Mouse (Mus musculus) embryonic fibroblast, embryonic 13.5 days (primary cell): ENCODE measurements at regions not wholly inside any gene's neighbourhood (a gene's known extent, or its start where the extent isn't known, plus 50 kb on each side); places are given as distances from the start of the nearest gene placed in this dataset.

Experiments
- H3K27ac ChIP-seq: 2 replicates; pipeline ENCODE4 v1.5.1; 2012; ENCODE audit warnings: low read length, control low read depth, inconsistent platforms; ENCODE audit not compliant: insufficient read depth
- H3K4me1 ChIP-seq: 2 replicates; pipeline ENCODE4 v1.6.1; 2011; ENCODE audit warnings: low read length; ENCODE audit not compliant: control insufficient read depth, insufficient read depth
- H3K4me3 ChIP-seq: 2 replicates; pipeline ENCODE4 v1.5.1; 2011; ENCODE audit warnings: mild to moderate bottlenecking, control low read depth, low read length; ENCODE audit not compliant: insufficient read depth
- CTCF ChIP-seq: IDR thresholded peaks from 2 replicates; pipeline ENCODE4 v1.5.1; 2011; ENCODE audit warnings: mild to moderate bottlenecking, control low read depth, low read length, moderate library complexity, borderline replicate concordance; ENCODE audit not compliant: insufficient read depth
- POLR2A ChIP-seq: IDR thresholded peaks from 2 replicates; pipeline ENCODE4 v1.6.1; 2011; ENCODE audit warnings: low read depth, mild to moderate bottlenecking, control low read depth, low read length, moderate library complexity

- H3K4me1 ChIP-seq = no peaks in the 10 kb centered on the region
- H3K4me3 ChIP-seq = no peak overlapping the region
- H3K27ac ChIP-seq = no peak overlapping the region
- TF ChIP-seq POLR2A (no peak), CTCF (no peak)
Observed at GRCm38 (mm10) chr15:62952487-62953214, 892.3 kb downstream of the Gsdmc2 start.

- Histone ChIP-seq H3K4me3 (no peak overlapping the region), H3K4me1 (peaks cover 3% of the 10 kb centered on the region)
- no peak for TF ChIP-seq CTCF
- no peak for TF ChIP-seq POLR2A
Observed at GRCm38 (mm10) chr15:62939416-62939815, 905.6 kb downstream of the Gsdmc2 start.

GRCm38 (mm10) chr15:62937756-62938155 lies 907.2 kb downstream of the Gsdmc2 start:
- Histone ChIP-seq H3K27ac (no peak overlapping the region), H3K4me1 (peaks cover 4% of the 10 kb centered on the region), H3K4me3 (no peak overlapping the region)
- TF ChIP-seq POLR2A (no peak), CTCF (no peak)

More at GRCm38 (mm10) chr15:62939416-62939815, 905.6 kb downstream of the Gsdmc2 start:
- no peak overlapping the region for H3K27ac ChIP-seq

GRCm38 (mm10) chr15:62934522-62935189 lies 910.3 kb downstream of the Gsdmc2 start:
- H3K27ac ChIP-seq = peak overlapping the region; percentile 40; the same call in 1 of the 2 replicates

GRCm38 (mm10) chr15:62920520-62920919 lies 924.5 kb downstream of the Gsdmc2 start:
- Histone ChIP-seq H3K27ac (peak overlapping the region; percentile 91), H3K4me1 (peaks cover 9% of the 10 kb centered on the region), H3K4me3 (no peak overlapping the region)
- TF ChIP-seq CTCF (no peak), POLR2A (no peak)

More at GRCm38 (mm10) chr15:62934522-62935189, 910.3 kb downstream of the Gsdmc2 start:
- Histone ChIP-seq H3K4me1 (peaks cover 4% of the 10 kb centered on the region), H3K4me3 (no peak overlapping the region)
- no peak for TF ChIP-seq POLR2A
- TF ChIP-seq CTCF = no peak

- TF ChIP-seq CTCF (no peak), POLR2A (no peak)
- Histone ChIP-seq H3K4me3 (no peak overlapping the region), H3K4me1 (peaks cover 9% of the 10 kb centered on the region), H3K27ac (peak overlapping the region; percentile 25; the same call in 1 of the 2 replicates)
Observed at GRCm38 (mm10) chr15:62919264-62919663, 925.7 kb downstream of the Gsdmc2 start.

GRCm38 (mm10) chr15:62908379-62908778 lies 936.6 kb downstream of the Gsdmc2 start:
- no peaks in the 10 kb centered on the region for H3K4me1 ChIP-seq
- no peak overlapping the region for H3K27ac ChIP-seq
- TF ChIP-seq POLR2A (no peak), CTCF (no peak)
- no peak overlapping the region for H3K4me3 ChIP-seq

GRCm38 (mm10) chr15:62907181-62907580 lies 937.8 kb downstream of the Gsdmc2 start:
- TF ChIP-seq CTCF (no peak), POLR2A (no peak)
- H3K4me3 ChIP-seq = no peak overlapping the region
- peaks cover 4% of the 10 kb centered on the region; the same call in 1 of the 2 replicates for H3K4me1 ChIP-seq
- H3K27ac ChIP-seq = no peak overlapping the region

- no peak overlapping the region for H3K27ac ChIP-seq
- no peak overlapping the region for H3K4me3 ChIP-seq
- no peak for TF ChIP-seq POLR2A
- no peak for TF ChIP-seq CTCF
- peaks cover 4% of the 10 kb centered on the region; the same call in 1 of the 2 replicates for H3K4me1 ChIP-seq
Observed at GRCm38 (mm10) chr15:62903047-62903822, 941.7 kb downstream of the Gsdmc2 start.

- H3K4me3 ChIP-seq = no peak overlapping the region
- peaks cover 4% of the 10 kb centered on the region; the same call in 1 of the 2 replicates for H3K4me1 ChIP-seq
- no peak overlapping the region for H3K27ac ChIP-seq
- TF ChIP-seq POLR2A (no peak), CTCF (no peak)
Observed at GRCm38 (mm10) chr15:62901955-62902354, 943.0 kb downstream of the Gsdmc2 start.
